Mouse (Mus musculus) kidney, embryonic 16.5 days (tissue): ENCODE results near the gene Sfmbt1. TPM values are rescaled to one million over a fixed set of nuclear protein-coding genes. Genes with fewer than 3 reads are reported as not detected.
"Not testable (repeated sequence)": the region's sequence is repeated elsewhere in the genome, so short reads cannot be mapped to it uniquely, and the experiment has no call there.

Source experiments
- ATAC-seq: fragments of 200-750 bp; cut with Nextera tagmentation; 2 replicates; pipeline ENCODE4 v1.8.0; 2017; ENCODE audit warnings: moderate TSS enrichment; ENCODE audit not compliant: low FRiP score, low TSS enrichment
- H3K27ac ChIP-seq: fragments of 300-500 bp; sonication (generic); 2 replicates; pipeline ENCODE4 v1.5.1; 2014; ENCODE audit warnings: low read length
- H3K27me3 ChIP-seq: fragments of 300-500 bp; sonication (generic); 2 replicates; pipeline ENCODE4 v1.6.1; 2014; ENCODE audit warnings: low read length, control low read depth, mixed read lengths; ENCODE audit not compliant: insufficient read depth
- H3K36me3 ChIP-seq: fragments of 300-500 bp; sonication (generic); 2 replicates; pipeline ENCODE4 v1.6.1; 2014; ENCODE audit warnings: low read length, control low read depth, mixed read lengths; ENCODE audit not compliant: insufficient read depth
- H3K4me1 ChIP-seq: fragments of 300-500 bp; sonication (generic); 2 replicates; pipeline ENCODE4 v1.6.1; 2014; ENCODE audit warnings: low read length, control low read depth, mixed read lengths; ENCODE audit not compliant: insufficient read depth
- H3K4me2 ChIP-seq: fragments of 300-500 bp; sonication (generic); replicated peaks from 2 replicates; pipeline ENCODE4 v1.6.1; 2014; ENCODE audit warnings: low read depth, low read length
- H3K4me3 ChIP-seq: fragments of 300-500 bp; sonication (generic); 2 replicates; pipeline ENCODE4 v1.5.1; 2014; ENCODE audit warnings: mild to moderate bottlenecking, low read length
- H3K9ac ChIP-seq: fragments of 300-500 bp; sonication (generic); replicated peaks from 2 replicates; pipeline ENCODE4 v1.6.1; 2014; ENCODE audit warnings: low read length
- H3K9me3 ChIP-seq: fragments of 300-500 bp; sonication (generic); 2 replicates; pipeline ENCODE4 v1.6.1; 2016; ENCODE audit warnings: low read length, control low read depth
- WGBS: fragments of 180-500 bp; shearing (Covaris S2); extraction: QIAGEN DNeasy Blood & Tissue Kit; methylation state at CpG from one replicate; pipeline ENCODE4 v1.1.7; 2014; 5-methylcytosine and 5-hydroxymethylcytosine counted together
- polyA plus RNA-seq: library from polyadenylated mRNA; unstranded; fragments of >200 nt; fragmentation: Nextera tagmentation; extraction: Ambion mirVana; gene quantifications from 2 replicates; pipeline ENCODE4 v1.2.1, GENCODE M21; 2015

Gene Sfmbt1
- polyA plus RNA-seq, 1 experiment from 2014 or later: 13.6 TPM

DNA sequence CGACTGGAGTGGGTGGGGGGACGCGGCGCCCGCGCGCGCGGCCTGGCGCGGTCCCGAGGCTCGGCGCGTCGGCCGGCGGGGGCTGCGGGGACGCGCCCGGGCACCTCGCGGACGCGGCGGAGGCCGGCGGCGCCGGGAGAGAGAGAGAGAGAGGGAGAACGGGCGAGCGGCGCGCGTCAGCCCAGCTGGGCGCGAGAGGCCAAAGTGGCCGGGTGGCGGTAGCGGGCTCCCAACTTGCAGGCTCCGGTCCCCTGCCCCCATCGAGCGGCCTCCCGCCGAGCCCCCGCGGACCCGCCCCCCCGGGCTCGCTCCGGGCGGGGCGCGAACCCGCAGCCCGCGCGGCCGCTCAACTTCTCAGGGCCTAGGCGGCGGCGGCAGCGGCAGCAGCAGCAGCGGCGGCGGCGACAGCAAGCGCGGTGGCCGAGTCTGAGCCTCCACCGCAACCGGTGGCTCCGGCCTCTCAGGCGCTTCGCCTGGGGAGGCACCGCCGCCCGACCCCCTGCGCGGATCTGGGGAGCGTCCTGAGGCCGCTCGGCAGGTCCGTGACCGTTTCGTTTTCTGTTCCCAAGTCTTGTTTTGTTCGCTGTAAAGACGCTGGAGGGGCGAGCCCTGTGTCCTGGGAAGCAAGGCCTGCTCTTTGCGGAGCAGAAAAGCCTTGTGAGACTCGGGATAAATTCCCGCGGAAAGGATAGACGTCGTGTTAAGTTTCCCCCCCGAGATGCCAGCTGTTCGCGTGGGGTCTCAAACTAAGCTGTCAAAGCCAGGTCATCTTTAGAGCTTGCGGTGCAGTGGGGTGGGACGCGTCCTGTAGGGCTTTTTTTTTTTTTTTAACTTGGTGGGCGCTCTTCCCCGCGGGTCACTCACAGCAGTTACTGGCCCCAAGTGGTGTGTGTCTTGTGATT lies 1.7 kb downstream of the Sfmbt1 start:
- Histone ChIP-seq H3K9me3 (no peaks in the 10 kb centered on the region), H3K27me3 (peaks cover 10% of the 10 kb centered on the region), H3K9ac (peak overlapping the region; percentile 94), H3K4me3 (peak overlapping the region; percentile 92), H3K4me2 (peak overlapping the region; percentile 96), H3K4me1 (peaks cover 9% of the 10 kb centered on the region), H3K27ac (peak overlapping the region; percentile 86), H3K36me3 (no peaks in the 10 kb centered on the region)
- peak; percentile 62 for ATAC-seq
- under 1% methylated on average over 69 of the region's 106 CpGs for WGBS

- Histone ChIP-seq H3K9ac (peak overlapping the region; percentile 94), H3K27me3 (peaks cover 10% of the 10 kb centered on the region), H3K9me3 (no peaks in the 10 kb centered on the region), H3K4me1 (peaks cover 9% of the 10 kb centered on the region), H3K4me2 (peak overlapping the region; percentile 96), H3K27ac (no peak overlapping the region), H3K4me3 (peak overlapping the region; percentile 92), H3K36me3 (no peaks in the 10 kb centered on the region)
- 6% methylated on average over 7 of the region's 7 CpGs for WGBS
- no peak for ATAC-seq
Observed at GRCm38 (mm10) chr14:30716953-30717285, 2.3 kb downstream of the Sfmbt1 start.

- not testable (repeated sequence) for ATAC-seq, H3K4me1 ChIP-seq, H3K9me3 ChIP-seq, H3K27ac ChIP-seq, H3K4me3 ChIP-seq, H3K36me3 ChIP-seq, H3K9ac ChIP-seq, H3K4me2 ChIP-seq, H3K27me3 ChIP-seq
- 100% methylated on average over 1 of the region's 1 CpGs for WGBS
Observed at GRCm38 (mm10) chr14:30718696-30719095, 4.0 kb downstream of the Sfmbt1 start.

DNA sequence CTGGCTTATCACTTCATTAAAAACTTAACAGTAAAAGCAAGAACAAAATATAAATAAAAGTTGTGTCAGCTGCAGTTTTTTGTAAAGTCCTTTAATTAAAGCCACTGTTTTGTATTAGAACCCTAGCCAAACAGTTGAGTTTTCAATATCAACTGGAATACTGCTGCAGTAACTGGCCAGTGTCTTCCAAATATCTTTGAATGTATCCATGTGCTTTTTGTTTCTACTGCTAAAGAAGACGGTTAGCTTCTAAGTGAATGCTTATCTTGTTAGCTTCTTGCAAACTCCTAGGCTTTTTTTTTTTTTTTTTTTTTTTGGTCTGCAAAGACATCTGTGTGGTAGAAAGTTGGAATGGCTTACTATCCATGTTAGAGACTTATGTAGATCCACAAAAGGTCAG lies 4.9 kb downstream of the Sfmbt1 start:
- no peak overlapping the region for H3K4me2 ChIP-seq
- WGBS: 79% methylated on average over 1 of the region's 1 CpGs

DNA sequence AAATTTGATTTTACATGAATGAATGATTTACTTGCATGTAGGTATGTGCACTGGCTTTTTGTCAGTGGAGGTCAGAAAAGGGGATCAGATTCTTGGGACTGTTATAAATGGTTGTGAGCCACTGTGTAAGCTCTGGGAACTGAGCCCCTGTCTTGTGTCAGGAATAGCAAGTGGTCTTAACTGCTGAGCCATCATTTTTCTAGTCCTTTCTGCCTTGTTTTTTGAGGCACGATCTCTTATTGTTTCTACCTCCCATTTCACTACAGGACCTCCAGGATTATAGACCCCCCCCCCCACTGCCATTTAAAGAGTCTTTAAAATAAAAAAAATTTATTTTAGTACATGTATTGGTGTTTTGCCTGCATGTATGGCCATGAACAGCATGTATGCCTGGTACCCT lies 7.2 kb downstream of the Sfmbt1 start:
- WGBS: 73% methylated on average over 1 of the region's 1 CpGs
- peaks cover 3% of the 10 kb centered on the region for H3K4me1 ChIP-seq
- H3K27me3 ChIP-seq: no peaks in the 10 kb centered on the region
- no peaks in the 10 kb centered on the region for H3K36me3 ChIP-seq
- ATAC-seq: no peak
- no peak overlapping the region for H3K4me2 ChIP-seq
- no peaks in the 10 kb centered on the region for H3K9me3 ChIP-seq
- H3K27ac ChIP-seq: no peak overlapping the region
- no peak overlapping the region for H3K9ac ChIP-seq
- no peak overlapping the region for H3K4me3 ChIP-seq

More for the DNA sequence above, 4.9 kb downstream of the Sfmbt1 start:
- Histone ChIP-seq H3K9ac (no peak overlapping the region), H3K4me3 (no peak overlapping the region), H3K27ac (no peak overlapping the region), H3K27me3 (peaks cover 9% of the 10 kb centered on the region), H3K4me1 (peaks cover 9% of the 10 kb centered on the region), H3K9me3 (no peaks in the 10 kb centered on the region), H3K36me3 (no peaks in the 10 kb centered on the region)
- ATAC-seq: no peak

DNA sequence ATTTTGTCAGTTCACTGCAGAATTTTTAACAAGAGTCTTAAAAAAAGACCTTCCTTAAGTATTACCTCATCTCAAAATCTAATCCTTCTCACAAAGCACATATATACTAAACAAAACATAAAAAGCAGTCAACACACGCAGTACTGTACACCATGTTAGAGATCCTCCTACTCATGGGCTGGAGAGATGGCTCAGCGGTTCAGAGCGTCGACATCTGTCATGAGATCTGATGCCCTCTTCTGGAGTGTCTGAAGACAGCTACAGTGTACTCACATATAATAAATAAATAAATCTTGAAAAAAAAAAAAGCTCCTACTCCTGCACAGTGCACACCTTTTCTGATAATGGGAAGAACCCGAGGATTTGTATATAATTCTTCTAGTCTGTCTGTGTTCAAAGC lies 7.8 kb downstream of the Sfmbt1 start:
- ATAC-seq: no peak
- H3K4me2 ChIP-seq: no peak overlapping the region
- no peak overlapping the region for H3K27ac ChIP-seq
- H3K4me3 ChIP-seq: no peak overlapping the region
- H3K27me3 ChIP-seq: no peaks in the 10 kb centered on the region
- no peaks in the 10 kb centered on the region for H3K9me3 ChIP-seq
- 69% methylated on average over 5 of the region's 5 CpGs for WGBS
- H3K4me1 ChIP-seq: no peaks in the 10 kb centered on the region
- H3K36me3 ChIP-seq: no peaks in the 10 kb centered on the region
- H3K9ac ChIP-seq: no peak overlapping the region

DNA sequence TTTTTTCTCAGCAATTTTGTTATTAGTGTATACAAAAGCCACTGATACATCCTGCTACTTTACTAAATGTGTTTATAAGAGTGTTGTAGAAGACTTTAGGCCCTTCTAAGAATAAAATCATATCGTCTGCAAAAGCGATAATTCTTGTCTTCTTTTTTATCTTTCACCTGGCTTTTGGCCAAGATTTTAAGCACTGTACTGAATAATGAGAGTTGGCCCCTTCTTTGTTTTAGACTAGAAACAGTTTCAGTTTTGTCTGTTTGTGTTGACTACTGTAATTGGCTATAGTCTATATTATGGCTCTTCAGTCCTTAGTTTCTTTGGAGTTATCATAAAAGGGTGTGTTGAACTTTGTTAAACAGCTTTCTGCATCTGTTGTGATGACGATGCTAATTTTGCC lies 17.2 kb downstream of the Sfmbt1 start:
- Histone ChIP-seq H3K9ac (no peak overlapping the region), H3K4me2 (no peak overlapping the region), H3K4me3 (no peak overlapping the region), H3K4me1 (no peaks in the 10 kb centered on the region), H3K27ac (no peak overlapping the region), H3K27me3 (no peaks in the 10 kb centered on the region), H3K9me3 (no peaks in the 10 kb centered on the region), H3K36me3 (no peaks in the 10 kb centered on the region)
- ATAC-seq: no peak
- 72% methylated on average over 3 of the region's 3 CpGs for WGBS

DNA sequence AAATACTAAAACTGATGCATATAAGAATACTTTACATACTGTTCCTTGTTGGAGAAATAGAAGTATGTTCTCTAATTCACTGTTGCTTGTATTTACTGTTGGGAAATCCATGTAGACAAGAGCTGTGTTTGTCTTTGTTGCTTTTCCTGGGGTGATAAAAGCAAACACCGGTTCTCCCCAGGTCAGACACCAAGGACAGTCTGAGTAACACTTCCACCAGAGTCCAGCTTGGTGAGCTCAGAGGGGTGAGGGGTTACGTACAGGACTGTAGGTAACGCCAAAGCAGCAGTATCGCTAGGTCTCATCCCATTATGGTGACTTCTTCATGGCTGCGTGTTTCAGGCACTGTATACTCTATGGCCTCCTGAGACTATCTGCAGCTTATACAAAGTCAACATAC lies 20.0 kb downstream of the Sfmbt1 start:
- Histone ChIP-seq H3K36me3 (no peaks in the 10 kb centered on the region), H3K4me1 (no peaks in the 10 kb centered on the region), H3K9me3 (no peaks in the 10 kb centered on the region), H3K9ac (no peak overlapping the region), H3K4me2 (no peak overlapping the region), H3K27ac (no peak overlapping the region), H3K4me3 (no peak overlapping the region), H3K27me3 (no peaks in the 10 kb centered on the region)
- no peak for ATAC-seq
- WGBS: 90% methylated on average over 5 of the region's 5 CpGs

GRCm38 (mm10) chr14:30735810-30736209 lies 21.2 kb downstream of the Sfmbt1 start:
- no peak for ATAC-seq
- WGBS: 33% methylated on average over 3 of the region's 3 CpGs
- H3K27me3 ChIP-seq: no peaks in the 10 kb centered on the region
- no peaks in the 10 kb centered on the region for H3K36me3 ChIP-seq
- H3K4me3 ChIP-seq: no peak overlapping the region
- H3K4me1 ChIP-seq: no peaks in the 10 kb centered on the region
- H3K27ac ChIP-seq: no peak overlapping the region
- H3K9ac ChIP-seq: no peak overlapping the region
- no peak overlapping the region for H3K4me2 ChIP-seq
- no peaks in the 10 kb centered on the region for H3K9me3 ChIP-seq

- Histone ChIP-seq H3K4me1 (no peaks in the 10 kb centered on the region), H3K9ac (no peak overlapping the region), H3K36me3 (no peaks in the 10 kb centered on the region), H3K4me2 (no peak overlapping the region), H3K27me3 (no peaks in the 10 kb centered on the region), H3K4me3 (no peak overlapping the region), H3K27ac (no peak overlapping the region), H3K9me3 (no peaks in the 10 kb centered on the region)
- no peak for ATAC-seq
- 74% methylated on average over 1 of the region's 1 CpGs for WGBS
Observed at GRCm38 (mm10) chr14:30736413-30736812, 21.8 kb downstream of the Sfmbt1 start.
